Mouse (Mus musculus) heart, embryonic 11.5 days (tissue): Measurements from ENCODE around the gene Tspoap1. TPM values are rescaled to one million over a fixed set of nuclear protein-coding genes. Genes with fewer than 3 reads are reported as not detected.

ENCODE experiments used
- ATAC-seq: fragments of 200-750 bp; cut with Nextera tagmentation; replicated peaks from 2 replicates; pipeline ENCODE4 v1.8.0; 2017; ENCODE audit warnings: moderate library complexity; ENCODE audit not compliant: insufficient number of reproducible peaks, low FRiP score, low TSS enrichment
- H3K27ac ChIP-seq: fragments of 300-500 bp; sonication (generic); 2 replicates; pipeline ENCODE4 v1.5.1; 2014; ENCODE audit warnings: mild to moderate bottlenecking, low read depth, low read length
- H3K27me3 ChIP-seq: fragments of 300-500 bp; sonication (generic); 2 replicates; pipeline ENCODE4 v1.6.1; 2014; ENCODE audit warnings: mild to moderate bottlenecking, low read length, mixed read lengths; ENCODE audit not compliant: control insufficient read depth, insufficient read depth
- H3K36me3 ChIP-seq: fragments of 300-500 bp; sonication (generic); 2 replicates; pipeline ENCODE4 v1.6.1; 2014; ENCODE audit warnings: mild to moderate bottlenecking, low read length, moderate library complexity, mixed read lengths; ENCODE audit not compliant: control insufficient read depth, insufficient read depth
- H3K4me1 ChIP-seq: fragments of 300-500 bp; sonication (generic); 2 replicates; pipeline ENCODE4 v1.6.1; 2014; ENCODE audit warnings: low read length; ENCODE audit not compliant: control insufficient read depth, insufficient read depth
- H3K4me2 ChIP-seq: fragments of 300-500 bp; sonication (generic); 2 replicates; pipeline ENCODE4 v1.6.1; 2014; ENCODE audit warnings: mild to moderate bottlenecking, moderate library complexity
- H3K4me3 ChIP-seq: fragments of 300-500 bp; sonication (generic); 2 replicates; pipeline ENCODE4 v1.5.1; 2014; ENCODE audit warnings: low read depth, low read length
- H3K9ac ChIP-seq: fragments of 300-500 bp; sonication (generic); 2 replicates; pipeline ENCODE4 v1.6.1; 2014; ENCODE audit warnings: mild to moderate bottlenecking, low read depth, low read length, moderate library complexity
- H3K9me3 ChIP-seq: fragments of 300-500 bp; sonication (generic); replicated peaks from 2 replicates; pipeline ENCODE4 v1.6.1; 2016; ENCODE audit warnings: low read length; ENCODE audit not compliant: control insufficient read depth
- WGBS: fragments of 180-500 bp; shearing (Covaris S2); extraction: QIAGEN DNeasy Blood & Tissue Kit; methylation state at CpG from one replicate; pipeline ENCODE4 v1.1.7; 2014; ENCODE audit not compliant: insufficient replicate concordance; 5-methylcytosine and 5-hydroxymethylcytosine counted together
- polyA plus RNA-seq: library from polyadenylated mRNA; unstranded; fragments of >200 nt; fragmentation: Nextera tagmentation; extraction: Ambion mirVana; gene quantifications from 2 replicates; pipeline ENCODE4 v1.2.1, GENCODE M21; 2014

Tspoap1 gene
- polyA plus RNA-seq, 1 experiment from 2014 or later = 0.72 TPM

GRCm38 (mm10) chr11:87748132-87749119, 11.9 kb upstream of the Tspoap1 start:
- peak overlapping the region; percentile 50; the same call in 1 of the 2 replicates for H3K9ac ChIP-seq
- no peak overlapping the region for H3K4me3 ChIP-seq
- H3K9me3 ChIP-seq = no peaks in the 10 kb centered on the region
- WGBS = 29% methylated on average over 19 of the region's 19 CpGs
- H3K36me3 ChIP-seq = peaks cover 7% of the 10 kb centered on the region; the same call in 1 of the 2 replicates
- H3K27me3 ChIP-seq = no peaks in the 10 kb centered on the region
- no peaks in the 10 kb centered on the region; the same call in 1 of the 2 replicates for H3K4me1 ChIP-seq
- peak overlapping the region; percentile 80 for H3K27ac ChIP-seq
- peak; percentile 68; the same call in 1 of the 2 replicates for ATAC-seq
- H3K4me2 ChIP-seq = peak overlapping the region; percentile 30

- ATAC-seq = peak; percentile 68
- Histone ChIP-seq H3K27ac (peak overlapping the region; percentile 80), H3K27me3 (no peaks in the 10 kb centered on the region), H3K9me3 (no peaks in the 10 kb centered on the region), H3K4me1 (peaks cover 5% of the 10 kb centered on the region; the same call in 1 of the 2 replicates), H3K36me3 (peaks cover 2% of the 10 kb centered on the region; the same call in 1 of the 2 replicates), H3K9ac (peak overlapping the region; percentile 50; the same call in 1 of the 2 replicates), H3K4me3 (no peak overlapping the region), H3K4me2 (peak overlapping the region; percentile 30)
- WGBS = 34% methylated on average over 18 of the region's 18 CpGs
Observed at GRCm38 (mm10) chr11:87749192-87750042, 10.9 kb upstream of the Tspoap1 start.

GRCm38 (mm10) chr11:87750043-87750421, 10.3 kb upstream of the Tspoap1 start:
- Histone ChIP-seq H3K9me3 (no peaks in the 10 kb centered on the region), H3K4me2 (peak overlapping the region; percentile 30; the same call in 1 of the 2 replicates), H3K9ac (peak overlapping the region; percentile 18; the same call in 1 of the 2 replicates), H3K4me3 (no peak overlapping the region), H3K36me3 (no peaks in the 10 kb centered on the region), H3K4me1 (peaks cover 5% of the 10 kb centered on the region; the same call in 1 of the 2 replicates), H3K27me3 (no peaks in the 10 kb centered on the region), H3K27ac (peak overlapping the region; percentile 80)
- WGBS = 50% methylated on average over 11 of the region's 11 CpGs
- ATAC-seq = peak; percentile 76

GRCm38 (mm10) chr11:87750521-87750920, 9.8 kb upstream of the Tspoap1 start:
- H3K9ac ChIP-seq = 0 out of 2 replicates have a peak overlapping the region, but pooled peaks have one; percentile 18
- peaks cover 5% of the 10 kb centered on the region; the same call in 1 of the 2 replicates for H3K4me1 ChIP-seq
- no peaks in the 10 kb centered on the region for H3K9me3 ChIP-seq
- peak overlapping the region; percentile 80 for H3K27ac ChIP-seq
- no peak for ATAC-seq
- H3K27me3 ChIP-seq = no peaks in the 10 kb centered on the region
- H3K4me2 ChIP-seq = peak overlapping the region; percentile 11; the same call in 1 of the 2 replicates
- no peak overlapping the region for H3K4me3 ChIP-seq
- H3K36me3 ChIP-seq = no peaks in the 10 kb centered on the region
- 55% methylated on average over 3 of the region's 3 CpGs for WGBS

- Histone ChIP-seq H3K4me2 (peak overlapping the region; percentile 14; the same call in 1 of the 2 replicates), H3K4me1 (peaks cover 5% of the 10 kb centered on the region; the same call in 1 of the 2 replicates), H3K36me3 (no peaks in the 10 kb centered on the region), H3K27ac (peak overlapping the region; percentile 80; the same call in 1 of the 2 replicates), H3K9me3 (no peaks in the 10 kb centered on the region), H3K9ac (0 out of 2 replicates have a peak overlapping the region, but pooled peaks have one; percentile 49), H3K4me3 (no peak overlapping the region), H3K27me3 (no peaks in the 10 kb centered on the region)
- no peak for ATAC-seq
- 77% methylated on average over 8 of the region's 8 CpGs for WGBS
Observed at GRCm38 (mm10) chr11:87751031-87751430, 9.3 kb upstream of the Tspoap1 start.

GRCm38 (mm10) chr11:87751491-87751966, 8.8 kb upstream of the Tspoap1 start:
- 0 out of 2 replicates have a peak overlapping the region, but pooled peaks have one; percentile 49 for H3K9ac ChIP-seq
- 49% methylated on average over 4 of the region's 4 CpGs for WGBS
- peak overlapping the region; percentile 80 for H3K27ac ChIP-seq
- H3K4me2 ChIP-seq = no peak overlapping the region; the same call in none of the 2 replicates
- H3K9me3 ChIP-seq = no peaks in the 10 kb centered on the region
- no peak overlapping the region for H3K4me3 ChIP-seq
- H3K4me1 ChIP-seq = peaks cover 5% of the 10 kb centered on the region; the same call in 1 of the 2 replicates
- no peaks in the 10 kb centered on the region for H3K36me3 ChIP-seq
- ATAC-seq = no peak
- H3K27me3 ChIP-seq = no peaks in the 10 kb centered on the region

- no peak overlapping the region; the same call in 1 of the 2 replicates for H3K4me2 ChIP-seq
- H3K4me3 ChIP-seq = no peak overlapping the region
- 78% methylated on average over 1 of the region's 1 CpGs for WGBS
Observed at GRCm38 (mm10) chr11:87752307-87752706, 8.0 kb upstream of the Tspoap1 start.

More at GRCm38 (mm10) chr11:87752307-87752706, 8.0 kb upstream of the Tspoap1 start:
- no peaks in the 10 kb centered on the region for H3K27me3 ChIP-seq
- peak overlapping the region; percentile 80 for H3K27ac ChIP-seq
- no peaks in the 10 kb centered on the region for H3K9me3 ChIP-seq
- no peak for ATAC-seq
- H3K9ac ChIP-seq = no peak overlapping the region
- peaks cover 5% of the 10 kb centered on the region; the same call in 1 of the 2 replicates for H3K4me1 ChIP-seq
- H3K36me3 ChIP-seq = no peaks in the 10 kb centered on the region
